Mouse (Mus musculus): ENCODE data around the gene Cdkl1. TPM values are rescaled to one million over a fixed set of nuclear protein-coding genes. Genes with fewer than 3 reads are reported as not detected.

Cdkl1 gene
- polyA plus RNA-seq, 1 experiment from 2014 or later = 11.9 TPM

MicroRNA genes within 50 kb of the gene (microRNA counts, 519-probe panel; counts per million panel counts)
- not detected for microRNA mmu-miR-681

Small RNA genes within 50 kb of the gene (microRNA-seq; reads per million reads assigned to microRNA genes)
- gene Mir681 = not detected

Other genes with a start within 250 kb of the Cdkl1 start
- 28.8 and 30.5 TPM in 2 replicates for gene Vcpkmt, start 208.2 kb downstream of the Cdkl1 start, polyA plus RNA-seq (2015; fragmentation: Nextera tagmentation; extraction: Ambion mirVana)
- gene Sos2, start 109.4 kb downstream of the Cdkl1 start, polyA plus RNA-seq (2015; fragmentation: Nextera tagmentation; extraction: Ambion mirVana) = 10.2 and 12.4 TPM in 2 replicates
- gene L2hgdh, start 66.4 kb downstream of the Cdkl1 start, polyA plus RNA-seq (2015; fragmentation: Nextera tagmentation; extraction: Ambion mirVana) = 12.6 and 13.4 TPM in 2 replicates
- gene Atp5s, start 66.3 kb downstream of the Cdkl1 start, polyA plus RNA-seq (2015; fragmentation: Nextera tagmentation; extraction: Ambion mirVana) = 37.6 and 40.3 TPM in 2 replicates
- gene Atl1, start 101.3 kb upstream of the Cdkl1 start, polyA plus RNA-seq (2015; fragmentation: Nextera tagmentation; extraction: Ambion mirVana) = 122 and 155 TPM in 2 replicates
- 25.4 and 25.8 TPM in 2 replicates for gene Map4k5, start 101.9 kb upstream of the Cdkl1 start, polyA plus RNA-seq (2015; fragmentation: Nextera tagmentation; extraction: Ambion mirVana)
- 2.2 and 3.4 TPM in 2 replicates for gene Sav1, start 195.7 kb upstream of the Cdkl1 start, polyA plus RNA-seq (2015; fragmentation: Nextera tagmentation; extraction: Ambion mirVana)

Measured in neural tube, embryonic 15.5 days (tissue).